Mouse (Mus musculus) midbrain, postnatal 0 days (tissue): ENCODE measurements around the gene Slc4a4. TPM values are rescaled to one million over a fixed set of nuclear protein-coding genes. Genes with fewer than 3 reads are reported as not detected.
A peak's percentile ranks its signal among the peaks of the same experiment; 100 is the strongest.

Experiments used
- ATAC-seq: fragments of 200-750 bp; cut with Nextera tagmentation; 2 replicates; pipeline ENCODE4 v1.8.0; 2017; ENCODE audit warnings: moderate number of reproducible peaks, mild to moderate bottlenecking, moderate TSS enrichment, moderate library complexity; ENCODE audit not compliant: low FRiP score
- DNase-seq: peaks from one replicate; pipeline ENCODE4 v3.0.0-alpha.2; 2015; ENCODE audit warnings: low spot score
- H3K27ac ChIP-seq: fragments of 300-500 bp; sonication (generic); 2 replicates; pipeline ENCODE4 v1.5.1; 2014; ENCODE audit warnings: low read depth, mild to moderate bottlenecking, low read length, mixed read lengths
- H3K27me3 ChIP-seq: fragments of 300-500 bp; sonication (generic); 2 replicates; pipeline ENCODE4 v1.6.1; 2014; ENCODE audit warnings: low read length, control low read depth, mixed read lengths; ENCODE audit not compliant: insufficient read depth
- H3K36me3 ChIP-seq: fragments of 300-500 bp; sonication (generic); 2 replicates; pipeline ENCODE4 v1.6.1; 2014; ENCODE audit warnings: low read length, control low read depth, mixed read lengths; ENCODE audit not compliant: insufficient read depth
- H3K4me1 ChIP-seq: fragments of 300-500 bp; sonication (generic); 2 replicates; pipeline ENCODE4 v1.6.1; 2014; ENCODE audit warnings: mild to moderate bottlenecking, control low read depth, antibody characterized with exemption, low read length, mixed read lengths; ENCODE audit not compliant: insufficient read depth
- H3K4me2 ChIP-seq: fragments of 300-500 bp; sonication (generic); 2 replicates; pipeline ENCODE4 v1.6.1; 2014; ENCODE audit warnings: low read depth, mild to moderate bottlenecking, low read length, mixed read lengths; ENCODE audit not compliant: poor library complexity, severe bottlenecking
- H3K4me3 ChIP-seq: fragments of 300-500 bp; sonication (generic); 2 replicates; pipeline ENCODE4 v1.5.1; 2014; ENCODE audit warnings: low read depth, mild to moderate bottlenecking, low read length, moderate library complexity
- H3K9ac ChIP-seq: fragments of 300-500 bp; sonication (generic); replicated peaks from 2 replicates; pipeline ENCODE4 v1.6.1; 2014; ENCODE audit warnings: mild to moderate bottlenecking, low read length, moderate library complexity, mixed read lengths; ENCODE audit not compliant: poor library complexity, severe bottlenecking
- H3K9me3 ChIP-seq: fragments of 300-500 bp; sonication (generic); 2 replicates; pipeline ENCODE4 v1.6.1; 2016; ENCODE audit warnings: low read length, control low read depth
- CTCF ChIP-seq: IDR thresholded peaks from 2 replicates; pipeline ENCODE4 v1.5.1; 2016; ENCODE audit warnings: antibody characterized with exemption, mild to moderate bottlenecking
- WGBS: fragments of 180-500 bp; shearing (Covaris S2); extraction: QIAGEN DNeasy Blood & Tissue Kit; methylation state at CpG from one replicate; pipeline ENCODE4 v1.1.7; 2014; 5-methylcytosine and 5-hydroxymethylcytosine counted together
- polyA plus RNA-seq: library from polyadenylated mRNA; unstranded; fragments of >200 nt; fragmentation: Nextera tagmentation; extraction: Ambion mirVana; gene quantifications from 2 replicates; pipeline ENCODE4 v1.2.1, GENCODE M21; 2015
- total RNA-seq: library from RNA; depleted of rRNA; stranded (reverse); fragments of >200 nt; gene quantifications from 2 replicates; pipeline ENCODE4 v1.2.3, GENCODE M21; 2014

The Slc4a4 gene
- total and polyA plus RNA-seq, 2 experiments from 2014 or later, result 17.4 to 57.3 TPM

DNA sequence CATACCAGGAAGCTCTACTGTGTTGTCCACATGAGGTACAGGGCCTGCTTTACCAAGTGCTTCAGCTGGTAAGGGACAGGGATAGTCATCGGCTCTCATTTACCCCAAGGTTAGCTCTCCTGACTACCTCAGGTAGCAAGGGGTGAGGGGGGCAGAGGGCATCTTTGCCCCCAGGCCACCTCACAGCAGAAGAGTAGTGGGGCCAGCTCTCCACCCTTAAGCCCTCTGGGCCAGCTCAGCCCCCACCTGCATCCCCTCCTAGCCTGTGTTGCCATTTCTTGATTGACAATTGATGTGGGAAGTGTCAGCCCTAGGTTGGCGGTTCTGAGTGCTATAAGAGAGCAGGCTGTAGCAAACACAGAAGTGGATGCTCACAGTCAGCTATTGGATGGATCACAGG is 23.8 kb upstream of the Slc4a4 start:
- no peaks in the 10 kb centered on the region for H3K27me3 ChIP-seq
- no peaks in the 10 kb centered on the region for H3K4me1 ChIP-seq
- no peak overlapping the region for H3K4me2 ChIP-seq
- H3K4me3 ChIP-seq, result no peak overlapping the region
- no peak for ATAC-seq
- TF ChIP-seq CTCF, result no peak
- no peak for DNase-seq
- WGBS, result 98% methylated on average over 2 of the region's 2 CpGs
- H3K36me3 ChIP-seq, result no peaks in the 10 kb centered on the region
- H3K9me3 ChIP-seq, result no peaks in the 10 kb centered on the region
- no peak overlapping the region for H3K9ac ChIP-seq
- H3K27ac ChIP-seq, result no peak overlapping the region

DNA sequence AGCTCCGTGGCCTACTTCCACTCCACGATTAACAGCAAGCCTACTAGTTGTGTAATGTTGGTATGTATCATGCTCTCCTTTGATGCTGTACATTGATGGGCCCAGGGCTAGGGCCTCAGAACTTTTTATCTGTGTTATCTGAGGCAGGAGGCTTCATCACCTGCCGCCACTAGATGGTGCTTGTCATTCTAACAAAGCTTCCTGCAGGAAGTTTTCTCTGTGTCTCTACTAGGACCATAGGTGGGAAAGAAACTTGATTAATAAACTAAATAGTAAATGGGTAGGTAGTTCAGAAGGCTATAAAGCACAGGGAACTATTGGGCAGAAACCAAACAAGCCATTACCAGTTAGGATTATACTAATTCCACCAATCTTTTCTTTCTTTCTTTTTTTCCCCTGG is 2.5 kb upstream of the Slc4a4 start:
- WGBS, result 12% methylated on average over 3 of the region's 3 CpGs
- peak; percentile 35; the same call in 1 of the 2 replicates for ATAC-seq

DNA sequence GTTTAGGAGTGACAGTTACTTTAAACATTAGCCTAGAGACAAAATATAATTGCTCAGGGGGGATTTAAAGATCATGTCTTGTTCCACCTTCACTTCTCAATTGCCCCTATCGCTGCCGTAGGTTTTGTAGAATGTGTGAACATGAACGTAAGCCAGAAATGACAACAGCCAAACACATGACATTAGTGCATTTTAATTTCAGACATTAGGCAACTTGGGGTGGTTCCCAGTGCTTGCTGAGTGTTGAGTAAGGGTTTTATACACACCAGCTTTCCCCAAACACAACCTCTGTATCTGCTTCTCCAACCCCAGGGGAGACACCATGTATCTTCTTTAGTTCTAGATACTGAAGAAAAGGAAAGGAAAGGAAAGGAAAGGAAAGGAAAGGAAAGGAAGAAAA is 1.1 kb upstream of the Slc4a4 start:
- DNase-seq (no peak), ATAC-seq (no peak)
- Histone ChIP-seq H3K27me3 (peaks cover 10% of the 10 kb centered on the region; the same call in 1 of the 2 replicates), H3K27ac (no peak overlapping the region), H3K36me3 (no peaks in the 10 kb centered on the region), H3K9me3 (no peaks in the 10 kb centered on the region), H3K4me3 (no peak overlapping the region), H3K9ac (no peak overlapping the region), H3K4me1 (no peaks in the 10 kb centered on the region), H3K4me2 (no peak overlapping the region)
- WGBS, result 61% methylated on average over 3 of the region's 3 CpGs
- TF ChIP-seq CTCF, result no peak

More for the DNA sequence above, 2.5 kb upstream of the Slc4a4 start:
- TF ChIP-seq CTCF, result peak; percentile 84
- Histone ChIP-seq H3K9me3 (no peaks in the 10 kb centered on the region), H3K4me3 (no peak overlapping the region), H3K4me1 (no peaks in the 10 kb centered on the region), H3K36me3 (no peaks in the 10 kb centered on the region), H3K27me3 (peaks cover 10% of the 10 kb centered on the region; the same call in 1 of the 2 replicates), H3K4me2 (no peak overlapping the region), H3K9ac (no peak overlapping the region), H3K27ac (no peak overlapping the region)
- DNase-seq, result peak; percentile 75

DNA sequence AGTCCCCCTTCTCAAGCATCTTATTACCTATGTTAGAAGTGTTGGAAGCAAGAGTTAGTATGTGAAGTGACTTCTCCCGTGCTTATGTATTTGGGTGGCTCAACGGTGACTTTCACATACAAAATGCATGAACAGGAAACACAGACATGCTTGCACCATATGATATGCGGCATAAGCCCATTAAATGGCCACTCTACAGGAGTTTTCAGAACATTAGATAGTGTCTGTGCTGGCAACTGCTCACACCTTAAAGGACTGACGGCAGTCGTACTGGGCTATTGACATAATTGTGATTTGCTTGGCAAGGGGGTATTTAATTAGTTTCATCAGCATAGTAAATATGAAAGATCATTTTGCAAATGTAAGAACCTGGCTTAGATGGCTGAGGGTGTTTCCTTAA is 674 bp upstream of the Slc4a4 start:
- ATAC-seq (no peak), DNase-seq (no peak)
- Histone ChIP-seq H3K27me3 (peaks cover 10% of the 10 kb centered on the region; the same call in 1 of the 2 replicates), H3K9me3 (no peaks in the 10 kb centered on the region), H3K4me1 (no peaks in the 10 kb centered on the region), H3K4me3 (peak overlapping the region; percentile 84; the same call in 1 of the 2 replicates), H3K27ac (no peak overlapping the region), H3K4me2 (0 out of 2 replicates have a peak overlapping the region, but pooled peaks have one; percentile 98), H3K36me3 (no peaks in the 10 kb centered on the region), H3K9ac (no peak overlapping the region)
- WGBS, result 49% methylated on average over 5 of the region's 5 CpGs
- no peak for TF ChIP-seq CTCF

DNA sequence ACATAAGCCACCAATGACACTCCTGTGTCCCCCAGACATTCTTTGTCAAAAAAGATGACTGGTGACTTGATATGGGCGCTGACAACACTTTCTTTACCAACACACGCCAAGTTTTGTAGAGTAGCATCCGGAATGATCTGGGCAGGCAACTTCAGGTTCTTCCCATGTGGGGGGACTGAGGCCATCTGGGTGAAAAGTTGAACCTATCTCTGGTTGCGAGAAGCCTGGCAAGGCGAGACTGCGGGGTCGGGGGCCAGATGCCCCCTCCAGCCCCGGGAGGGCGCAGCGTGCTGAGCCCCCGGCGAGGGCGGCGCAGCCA is 310 bp upstream of the Slc4a4 start:
- peak overlapping the region; percentile 68 for H3K9ac ChIP-seq
- no peaks in the 10 kb centered on the region for H3K9me3 ChIP-seq
- peaks cover 10% of the 10 kb centered on the region; the same call in 1 of the 2 replicates for H3K27me3 ChIP-seq
- peak overlapping the region; percentile 84 for H3K4me3 ChIP-seq
- WGBS, result 0% methylated on average over 12 of the region's 14 CpGs
- TF ChIP-seq CTCF, result no peak
- no peaks in the 10 kb centered on the region for H3K36me3 ChIP-seq
- no peak for DNase-seq
- H3K27ac ChIP-seq, result no peak overlapping the region
- ATAC-seq, result no peak
- peak overlapping the region; percentile 98 for H3K4me2 ChIP-seq
- H3K4me1 ChIP-seq, result no peaks in the 10 kb centered on the region

DNA sequence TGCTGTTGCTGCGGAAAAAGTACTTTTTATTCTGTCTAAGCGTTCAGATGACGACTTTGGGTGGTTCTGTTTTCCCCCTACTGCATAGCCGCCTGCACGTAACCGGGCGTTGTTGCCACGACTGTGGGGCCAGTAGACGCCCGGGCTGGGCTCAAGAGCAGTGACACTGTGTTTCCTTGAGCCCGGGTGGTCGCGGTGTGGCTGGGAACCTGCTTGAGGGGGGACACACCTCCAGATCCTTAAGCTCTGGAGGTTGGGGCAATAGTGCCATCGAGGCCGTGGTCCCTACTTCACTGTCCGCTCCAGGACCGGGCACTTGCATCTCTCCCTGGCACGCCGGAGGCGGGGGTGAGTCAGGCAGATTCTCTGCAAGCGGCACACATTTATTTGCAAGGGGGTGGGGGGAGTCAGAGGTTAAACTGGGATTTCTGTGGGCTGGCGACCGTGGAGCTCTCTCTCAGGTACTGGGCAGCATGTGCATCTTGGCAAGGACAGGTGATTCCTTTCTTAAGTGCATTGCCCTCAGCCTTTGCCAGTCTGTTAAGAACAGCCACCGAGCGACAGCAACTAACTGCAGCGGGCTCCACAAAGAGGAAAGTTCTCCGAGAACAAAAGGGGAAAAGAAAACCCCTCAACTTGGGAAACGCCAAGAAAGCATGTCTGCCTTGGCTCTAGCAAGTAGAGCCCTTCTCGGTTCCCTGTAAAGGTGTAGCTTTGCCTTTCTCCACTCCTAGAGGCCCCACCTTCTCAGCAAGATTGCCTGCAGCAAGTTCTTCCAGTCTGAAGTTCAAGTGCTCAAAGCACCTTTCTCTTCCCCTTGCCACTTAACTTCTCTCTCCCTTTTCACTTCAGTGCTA is 1.2 kb downstream of the Slc4a4 start:
- under 1% methylated on average over 29 of the region's 29 CpGs for WGBS
- Histone ChIP-seq H3K36me3 (no peaks in the 10 kb centered on the region), H3K4me3 (peak overlapping the region; percentile 84), H3K4me1 (no peaks in the 10 kb centered on the region), H3K9me3 (no peaks in the 10 kb centered on the region), H3K27ac (no peak overlapping the region), H3K27me3 (peaks cover 10% of the 10 kb centered on the region; the same call in 1 of the 2 replicates), H3K4me2 (peak overlapping the region; percentile 98), H3K9ac (peak overlapping the region; percentile 68)
- ATAC-seq (peak; percentile 17; the same call in 1 of the 2 replicates), DNase-seq (no peak)
- TF ChIP-seq CTCF, result no peak
